Comparison of ENCODE assay signal across 28 mouse cellular contexts in the genomic region with DNA sequence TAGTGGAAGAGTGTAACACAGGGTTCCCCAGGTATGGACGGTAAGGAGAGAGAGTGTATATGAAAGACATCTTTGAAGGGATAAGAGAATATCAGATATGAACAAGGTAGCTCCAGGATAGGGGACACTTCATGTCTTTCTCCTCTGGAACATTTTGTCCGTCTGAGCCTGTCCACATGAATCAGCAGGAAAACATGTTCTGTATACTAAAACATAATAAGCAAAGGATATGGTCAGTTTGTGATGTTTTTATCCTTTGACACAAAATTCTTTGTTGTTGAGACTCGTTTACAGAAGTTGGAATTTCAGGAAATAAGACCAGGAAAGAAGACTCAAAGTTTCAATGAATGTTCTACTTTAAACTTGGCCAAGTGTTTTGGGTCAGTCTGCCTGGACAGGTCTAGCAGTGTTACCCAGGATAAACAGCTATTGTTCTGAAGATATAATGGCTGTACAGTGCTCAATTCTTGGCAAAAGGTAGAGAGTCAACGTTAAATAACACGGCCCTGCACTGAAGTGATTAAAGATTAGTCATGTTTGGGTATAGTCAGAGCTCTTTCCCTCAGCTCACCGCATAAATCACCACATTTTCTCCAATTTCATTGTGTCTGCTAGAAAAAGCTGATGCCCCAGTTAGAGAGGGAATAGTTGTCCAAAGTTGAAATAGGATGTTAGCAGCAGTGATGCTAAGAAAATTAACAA.
DNase-seq lines count a peak whose midpoint lies in the region; ATAC-seq and TF ChIP-seq lines count a peak whose summit lies in the region.
"Had no signal": no experiment of that assay in that cellular context is flagged by ENCODE, and none has a peak within 500 bp of the region (broad histone marks: within the 10 kb centered on the region; RNA-seq: fewer than 3 reads in every experiment).

No protein-coding gene starts in this region.

- no peaks in the 10 kb centered on the region for H3K36me3 ChIP-seq in neural tube, embryonic 15.5 days
- H3K36me3 ChIP-seq in midbrain, embryonic 11.5 days (ENCODE audit: control insufficient read depth, insufficient read depth, low read length) = no peaks in the 10 kb centered on the region
- H3K36me3 ChIP-seq: embryonic facial prominence, embryonic 10.5 days; embryonic facial prominence, embryonic 15.5 days; heart, embryonic 12.5 days; hindbrain, embryonic 15.5 days; kidney, embryonic 15.5 days; liver, embryonic 13.5 days; midbrain, embryonic 10.5 days; neural tube, embryonic 13.5 days had no signal

- 60% methylated on average over 6 of the region's 6 CpGs for WGBS in neural tube, embryonic 15.5 days
- WGBS in midbrain, embryonic 11.5 days = 73% methylated on average over 6 of the region's 6 CpGs

- DNase-seq in layer of hippocampus, adult 2 months (ENCODE audit: low spot score in 2 of 2) = no peak
- DNase-seq in layer of hippocampus, adult 9-10 months (ENCODE audit: low spot score) = no peak
- no peak for DNase-seq in neural tube, embryonic 10.5 days (ENCODE audit: extremely low spot score, low spot score)
- peak; percentile 43 for DNase-seq in brain, adult 2 months (ENCODE audit: low read depth, low spot score)
- no peak for DNase-seq in midbrain, embryonic 11.5 days (ENCODE audit: low spot score, missing footprints)
- no peak for DNase-seq in liver
- DNase-seq: adrenal gland, adult 8-10 months; cerebellum, adult 8-10 months; cerebellum, postnatal 25 days; gastrocnemius, adult 2 months; gastrocnemius, postnatal 36 days; heart, adult 18-20 months; kidney, adult 18-20 months; kidney, postnatal 25 days; left cerebral cortex, postnatal 4 days; liver, embryonic 13.5 days; lung, embryonic 14.5 days; thymus, postnatal 4 days had no signal

- no peak overlapping the region for H3K4me3 ChIP-seq in layer of hippocampus, adult 2 months
- H3K4me3 ChIP-seq in neural tube, embryonic 15.5 days (replicated peaks) = no peak overlapping the region
- no peak overlapping the region for H3K4me3 ChIP-seq in midbrain, embryonic 11.5 days (ENCODE audit: low read depth, low read length)
- H3K4me3 ChIP-seq: embryonic facial prominence, embryonic 10.5 days; embryonic facial prominence, embryonic 15.5 days; gastrocnemius, adult 2 months; heart, embryonic 12.5 days; hindbrain, embryonic 15.5 days; kidney, embryonic 15.5 days; liver, embryonic 13.5 days; midbrain, embryonic 10.5 days; neural tube, embryonic 13.5 days had no signal

- no peak overlapping the region for H3K9ac ChIP-seq in neural tube, embryonic 15.5 days (replicated peaks)
- no peak overlapping the region for H3K9ac ChIP-seq in midbrain, embryonic 11.5 days (ENCODE audit: low read length)
- H3K9ac ChIP-seq: embryonic facial prominence, embryonic 15.5 days; heart, embryonic 12.5 days; hindbrain, embryonic 15.5 days; kidney, embryonic 15.5 days; liver, embryonic 13.5 days; lung, embryonic 14.5 days; neural tube, embryonic 13.5 days had no signal

- no peaks in the 10 kb centered on the region for H3K27me3 ChIP-seq in neural tube, embryonic 15.5 days (replicated peaks)
- no peaks in the 10 kb centered on the region for H3K27me3 ChIP-seq in midbrain, embryonic 11.5 days (ENCODE audit: control insufficient read depth, insufficient read depth, low read length)
- H3K27me3 ChIP-seq: embryonic facial prominence, embryonic 15.5 days; heart, embryonic 12.5 days; hindbrain, embryonic 15.5 days; kidney, embryonic 15.5 days; liver, embryonic 13.5 days; neural tube, embryonic 13.5 days had no signal

- H3K4me2 ChIP-seq in neural tube, embryonic 15.5 days = no peak overlapping the region
- no peak overlapping the region for H3K4me2 ChIP-seq in midbrain, embryonic 11.5 days
- H3K4me2 ChIP-seq: embryonic facial prominence, embryonic 15.5 days; heart, embryonic 12.5 days; hindbrain, embryonic 15.5 days; kidney, embryonic 15.5 days; liver, embryonic 13.5 days; lung, embryonic 14.5 days; neural tube, embryonic 13.5 days had no signal

- no peaks in the 10 kb centered on the region for H3K9me3 ChIP-seq in neural tube, embryonic 15.5 days (replicated peaks)
- H3K9me3 ChIP-seq in midbrain, embryonic 11.5 days (ENCODE audit: control insufficient read depth, low read length) = no peaks in the 10 kb centered on the region
- H3K9me3 ChIP-seq: embryonic facial prominence, embryonic 10.5 days; embryonic facial prominence, embryonic 15.5 days; heart, embryonic 12.5 days; hindbrain, embryonic 15.5 days; kidney, embryonic 15.5 days; liver, embryonic 13.5 days; midbrain, embryonic 10.5 days; neural tube, embryonic 13.5 days had no signal

- H3K27ac ChIP-seq in layer of hippocampus, adult 2 months = peak overlapping the region; percentile 32; the same call in 1 of the 2 replicates
- H3K27ac ChIP-seq in neural tube, embryonic 15.5 days (replicated peaks) = no peak overlapping the region
- H3K27ac ChIP-seq in midbrain, embryonic 11.5 days (ENCODE audit: low read depth, low read length) = no peak overlapping the region
- H3K27ac ChIP-seq: embryonic facial prominence, embryonic 10.5 days; embryonic facial prominence, embryonic 15.5 days; gastrocnemius, adult 2 months; hindbrain, embryonic 15.5 days; kidney, embryonic 15.5 days; liver, embryonic 13.5 days; midbrain, embryonic 10.5 days; neural tube, embryonic 13.5 days had no signal

- ATAC-seq in neural tube, embryonic 15.5 days (ENCODE audit: low FRiP score) = 0 out of 2 replicates have a peak, but pooled peaks have one; percentile 21
- ATAC-seq in midbrain, embryonic 11.5 days (ENCODE audit: low FRiP score) = no peak
- ATAC-seq: forebrain, embryonic 14.5 days; midbrain, embryonic 16.5 days had no signal

- H3K4me1 ChIP-seq in neural tube, embryonic 15.5 days = 0 out of 2 replicates have a peak, but pooled peaks cover 4% of the 10 kb centered on the region
- H3K4me1 ChIP-seq in midbrain, embryonic 11.5 days (ENCODE audit: control insufficient read depth, insufficient read depth, low read length) = no peaks in the 10 kb centered on the region
- H3K4me1 ChIP-seq: embryonic facial prominence, embryonic 10.5 days; embryonic facial prominence, embryonic 15.5 days; heart, embryonic 12.5 days; hindbrain, embryonic 15.5 days; kidney, embryonic 15.5 days; liver, embryonic 13.5 days; midbrain, embryonic 10.5 days had no signal

- no peak for TF ChIP-seq CTCF in layer of hippocampus, adult 2 months (conservative IDR thresholded peaks at IDR 0.05)
